Mouse (Mus musculus) G1E (cell line): ENCODE measurements around the gene Ppp1r12b. TPM values are rescaled to one million over a fixed set of nuclear protein-coding genes. Genes with fewer than 3 reads are reported as not detected.

Source experiments
- ATAC-seq: 2 replicates; pipeline ENCODE4 v1.8.0; 2016; ENCODE audit warnings: mild to moderate bottlenecking; ENCODE audit not compliant: insufficient number of reproducible peaks, poor library complexity, low FRiP score, severe bottlenecking; ENCODE audit errors: extremely low read depth
- DNase-seq: peaks from one replicate; pipeline ENCODE4 v3.0.0; 2012; ENCODE audit warnings: low spot score
- H3K27me3 ChIP-seq: 2 replicates; pipeline ENCODE4 v1.6.1; 2012; ENCODE audit warnings: mild to moderate bottlenecking, low read length, inconsistent platforms; ENCODE audit not compliant: insufficient read depth
- H3K36me3 ChIP-seq: replicated peaks from 2 replicates; pipeline ENCODE3; 2012; ENCODE audit warnings: mild to moderate bottlenecking, inconsistent platforms
- H3K4me1 ChIP-seq: 2 replicates; pipeline ENCODE4 v1.6.1; 2012; ENCODE audit warnings: low read depth, low read length, inconsistent platforms, mixed read lengths; ENCODE audit not compliant: insufficient read depth
- H3K4me3 ChIP-seq: 2 replicates; pipeline ENCODE4 v1.5.1; 2012; ENCODE audit warnings: low read depth, mild to moderate bottlenecking, inconsistent platforms, low read length, moderate library complexity, mixed read lengths
- H3K9me3 ChIP-seq: replicated peaks from 2 replicates; pipeline ENCODE4 v1.6.1; 2012; ENCODE audit warnings: inconsistent platforms
- CTCF ChIP-seq: IDR thresholded peaks from 2 replicates; pipeline ENCODE4 v1.5.1; 2012; ENCODE audit warnings: low read depth, low read length, inconsistent platforms, mixed read lengths
- GATA1 ChIP-seq: IDR thresholded peaks from 2 replicates; pipeline ENCODE4 v1.6.1; 2012; ENCODE audit warnings: borderline replicate concordance, low read length, inconsistent platforms, mixed read lengths
- GATA2 ChIP-seq: IDR thresholded peaks from 2 replicates; pipeline ENCODE4 v1.6.1; 2012; ENCODE audit warnings: low read depth, low read length, inconsistent platforms, borderline replicate concordance
- POLR2AphosphoS5 ChIP-seq: IDR thresholded peaks from 2 replicates; pipeline ENCODE4 v1.6.1; 2012; ENCODE audit warnings: low read depth, low read length, inconsistent platforms; ENCODE audit not compliant: insufficient replicate concordance
- TAL1 ChIP-seq: conservative IDR thresholded peaks from 2 replicates; pipeline ENCODE4 v1.6.1; 2012; ENCODE audit warnings: low read depth, low read length, inconsistent platforms, mixed read lengths
- polyA plus RNA-seq: library from polyadenylated mRNA; stranded (reverse); fragments of >175 nt; gene quantifications from 2 replicates; pipeline ENCODE4 v1.2.3, GENCODE M21; 2012
- total RNA-seq, 2 experiments: library from RNA; stranded (forward) in 1 of 2; stranded (reverse) in 1 of 2; fragments of 200-1000 nt in 1 of 2; fragments of >200 nt in 1 of 2; fragmentation: Nextera tagmentation in 1 of 2; gene quantifications; 2 replicates each; pipeline ENCODE4 v1.2.3; 2014 to 2017

Ppp1r12b gene
- total and polyA plus RNA-seq, 3 experiments = 1.7 to 15.7 (median 8.2) TPM

GRCm38 (mm10) chr1:134852797-134853196, 102.9 kb downstream of the Ppp1r12b start:
- peak; percentile 34; the same call in 1 of the 2 replicates for ATAC-seq
- peaks cover 30% of the 10 kb centered on the region for H3K36me3 ChIP-seq
- peaks cover 9% of the 10 kb centered on the region for H3K4me1 ChIP-seq
- no peaks in the 10 kb centered on the region for H3K9me3 ChIP-seq
- TF ChIP-seq GATA1 (no peak), POLR2AphosphoS5 (no peak), TAL1 (no peak), GATA2 (no peak), CTCF (no peak)
- no peak for DNase-seq
- no peak overlapping the region for H3K4me3 ChIP-seq
- H3K27me3 ChIP-seq = no peaks in the 10 kb centered on the region

- no peak overlapping the region for H3K4me3 ChIP-seq
- ATAC-seq (no peak), DNase-seq (no peak)
- peaks cover 37% of the 10 kb centered on the region for H3K36me3 ChIP-seq
- TF ChIP-seq GATA1 (no peak), CTCF (no peak), TAL1 (no peak)
- H3K4me1 ChIP-seq = peaks cover 9% of the 10 kb centered on the region
- H3K9me3 ChIP-seq = no peaks in the 10 kb centered on the region
- no peaks in the 10 kb centered on the region for H3K27me3 ChIP-seq
Measured at GRCm38 (mm10) chr1:134851211-134851610, 104.5 kb downstream of the Ppp1r12b start.

- peaks cover 39% of the 10 kb centered on the region for H3K36me3 ChIP-seq
- H3K9me3 ChIP-seq = no peaks in the 10 kb centered on the region
- peaks cover 9% of the 10 kb centered on the region for H3K4me1 ChIP-seq
- no peaks in the 10 kb centered on the region for H3K27me3 ChIP-seq
- DNase-seq = no peak
- H3K4me3 ChIP-seq = no peak overlapping the region
- no peak for ATAC-seq
- TF ChIP-seq POLR2AphosphoS5 (no peak), GATA1 (no peak), GATA2 (no peak), CTCF (no peak), TAL1 (no peak)
Measured at GRCm38 (mm10) chr1:134850361-134850760, 105.4 kb downstream of the Ppp1r12b start.

- no peak for TF ChIP-seq TAL1
- no peaks in the 10 kb centered on the region for H3K9me3 ChIP-seq
Measured at GRCm38 (mm10) chr1:134847851-134848250, 107.9 kb downstream of the Ppp1r12b start.

GRCm38 (mm10) chr1:134846295-134846988, 109.3 kb downstream of the Ppp1r12b start:
- TF ChIP-seq TAL1 = no peak
- no peak for TF ChIP-seq GATA2
- no peak for TF ChIP-seq POLR2AphosphoS5
- no peak for TF ChIP-seq GATA1
- no peak for TF ChIP-seq CTCF
- H3K4me3 ChIP-seq = no peak overlapping the region
- H3K4me1 ChIP-seq = no peaks in the 10 kb centered on the region; the same call in 1 of the 2 replicates
- ATAC-seq (no peak), DNase-seq (no peak)
- H3K27me3 ChIP-seq = no peaks in the 10 kb centered on the region
- H3K36me3 ChIP-seq = peaks cover 49% of the 10 kb centered on the region
- H3K9me3 ChIP-seq = no peaks in the 10 kb centered on the region

More at GRCm38 (mm10) chr1:134847851-134848250, 107.9 kb downstream of the Ppp1r12b start:
- Histone ChIP-seq H3K4me1 (peaks cover 6% of the 10 kb centered on the region), H3K27me3 (no peaks in the 10 kb centered on the region), H3K4me3 (no peak overlapping the region), H3K36me3 (peaks cover 49% of the 10 kb centered on the region)
- no peak for DNase-seq
- ATAC-seq = no peak

GRCm38 (mm10) chr1:134843369-134843768, 112.4 kb downstream of the Ppp1r12b start:
- no peaks in the 10 kb centered on the region for H3K27me3 ChIP-seq
- H3K4me3 ChIP-seq = no peak overlapping the region
- no peaks in the 10 kb centered on the region for H3K9me3 ChIP-seq
- no peak for ATAC-seq
- DNase-seq = no peak
- no peaks in the 10 kb centered on the region for H3K4me1 ChIP-seq
- H3K36me3 ChIP-seq = peaks cover 51% of the 10 kb centered on the region
- TF ChIP-seq CTCF (no peak), TAL1 (no peak), GATA2 (no peak), POLR2AphosphoS5 (no peak), GATA1 (no peak)
